Mouse (Mus musculus) lung, postnatal 0 days (tissue): ENCODE data around the gene Cebpa.

Experiments used
- CTCF ChIP-seq: IDR thresholded peaks from 2 replicates; pipeline ENCODE4 v1.5.1; 2016; ENCODE audit warnings: antibody characterized with exemption, mild to moderate bottlenecking
- EP300 ChIP-seq: IDR thresholded peaks from 2 replicates; pipeline ENCODE4 v1.6.1; 2016; ENCODE audit warnings: antibody characterized with exemption, mild to moderate bottlenecking, control low read depth

DNA sequence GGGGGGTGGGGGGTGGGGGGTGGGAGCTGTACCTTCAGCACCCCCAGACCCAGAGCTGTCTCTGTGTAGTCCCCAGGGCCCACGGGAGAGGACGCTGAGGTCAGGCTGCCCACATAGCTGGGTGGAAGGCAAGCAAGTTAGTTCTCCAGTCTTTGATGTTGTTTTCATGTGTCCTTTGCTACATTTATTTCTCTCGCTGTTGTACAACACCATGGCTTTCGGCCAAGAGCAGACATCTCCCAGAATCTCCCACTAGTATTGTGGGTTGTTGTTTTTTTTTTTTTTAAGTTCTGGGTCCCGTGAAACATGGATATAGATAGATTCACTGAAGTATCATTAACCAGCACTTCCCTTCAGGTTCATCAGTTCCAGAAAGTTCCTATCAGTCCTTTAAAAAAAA, 11.8 kb downstream of the Cebpa start:
- TF ChIP-seq CTCF: no peak
- no peak for TF ChIP-seq EP300
